Mouse (Mus musculus): Measurements from ENCODE around the gene Capzb.

GRCm38 (mm10) chr4:139234261-139234660 is 41.6 kb downstream of the Capzb start:
- no peak for TF ChIP-seq MXI1 (IDR thresholded peaks at IDR 0.05; ENCODE audit: low read depth, low read length)
- TF ChIP-seq CTCF (IDR thresholded peaks at IDR 0.05 in 2 of 3, conservative IDR thresholded peaks at IDR 0.05 in 1 of 3; ENCODE audit: control insufficient read depth in 1 of 3, insufficient read depth in 1 of 3, low read depth in 2 of 3, low read length in 3 of 3, poor library complexity in 1 of 3, severe bottlenecking in 1 of 3), result no peak
- no peak for TF ChIP-seq POLR2A (IDR thresholded peaks at IDR 0.05; ENCODE audit: control insufficient read depth in 1 of 2, insufficient read depth in 1 of 2, low read depth in 1 of 2, low read length in 2 of 2, poor library complexity in 1 of 2)
- TF ChIP-seq ZKSCAN1 (IDR thresholded peaks at IDR 0.05; ENCODE audit: low read depth, low read length), result no peak
- no peak for TF ChIP-seq ZC3H11A (IDR thresholded peaks at IDR 0.05; ENCODE audit: low read depth, low read length)
- no peak for TF ChIP-seq ELF1 (IDR thresholded peaks at IDR 0.05; ENCODE audit: low read depth, low read length)
- TF ChIP-seq RCOR1 (IDR thresholded peaks at IDR 0.05; ENCODE audit: low read depth, low read length), result no peak
- TF ChIP-seq EP300 (IDR thresholded peaks at IDR 0.05; ENCODE audit: low read depth in 1 of 2, low read length in 2 of 2), result no peak
- no peak for TF ChIP-seq SIN3A (IDR thresholded peaks at IDR 0.05; ENCODE audit: low read length)
- TF ChIP-seq TAL1 (IDR thresholded peaks at IDR 0.05; ENCODE audit: low read length), result no peak
- TF ChIP-seq MAFK (IDR thresholded peaks at IDR 0.05; ENCODE audit: borderline replicate concordance, low read depth, low read length), result no peak
- TF ChIP-seq BHLHE40 (IDR thresholded peaks at IDR 0.05; ENCODE audit: borderline replicate concordance, low read depth, low read length), result no peak
- TF ChIP-seq ZNF384 (IDR thresholded peaks at IDR 0.05; ENCODE audit: low read depth, low read length), result no peak
- no peak for TF ChIP-seq NELFE (IDR thresholded peaks at IDR 0.05; ENCODE audit: low read depth, low read length)
